Mouse (Mus musculus): ENCODE measurements around the gene Rdh8. TPM values are rescaled to one million over a fixed set of nuclear protein-coding genes. Genes with fewer than 3 reads are reported as not detected.

Gene Rdh8
- polyA plus RNA-seq, 1 experiment from 2014 or later = not detected

DNA sequence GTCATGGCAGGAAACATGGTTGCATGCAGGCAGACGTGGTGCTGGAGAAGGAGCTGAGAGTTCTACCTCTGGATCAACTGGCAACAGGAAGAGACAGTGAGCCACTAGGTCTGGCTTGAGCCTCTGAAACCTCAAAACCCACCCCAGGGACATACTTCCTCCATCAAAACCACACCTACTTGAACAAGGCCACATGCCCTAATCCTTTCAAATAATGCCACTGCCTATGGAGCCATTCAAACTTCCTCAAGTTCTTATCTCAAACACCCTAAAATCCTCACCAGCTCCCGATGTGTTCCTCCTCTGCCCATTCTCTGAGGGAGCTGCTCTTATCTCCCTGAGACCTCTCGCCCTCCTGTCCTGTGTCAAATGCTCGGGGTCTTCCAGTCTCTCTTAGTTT, 23.9 kb downstream of the Rdh8 start:
- no peak overlapping the region for H3K9ac ChIP-seq
- H3K9me3 ChIP-seq = no peaks in the 10 kb centered on the region
- no peaks in the 10 kb centered on the region for H3K4me1 ChIP-seq
- no peak overlapping the region for H3K4me2 ChIP-seq
- H3K27me3 ChIP-seq = no peaks in the 10 kb centered on the region
- ATAC-seq (ENCODE audit: low FRiP score) = no peak
- no peak overlapping the region for H3K27ac ChIP-seq
- H3K4me3 ChIP-seq (replicated peaks) = no peak overlapping the region
- no peaks in the 10 kb centered on the region for H3K36me3 ChIP-seq (replicated peaks)
- 79% methylated on average over 4 of the region's 4 CpGs for WGBS

GRCm38 (mm10) chr9:20842670-20843069, 24.4 kb downstream of the Rdh8 start:
- H3K4me2 ChIP-seq = no peak overlapping the region
- 35% methylated on average over 2 of the region's 2 CpGs for WGBS
- no peaks in the 10 kb centered on the region for H3K36me3 ChIP-seq (replicated peaks)
- no peaks in the 10 kb centered on the region for H3K27me3 ChIP-seq
- H3K4me3 ChIP-seq (replicated peaks) = no peak overlapping the region
- H3K9ac ChIP-seq = no peak overlapping the region
- H3K4me1 ChIP-seq = no peaks in the 10 kb centered on the region
- no peaks in the 10 kb centered on the region for H3K9me3 ChIP-seq
- no peak overlapping the region for H3K27ac ChIP-seq
- ATAC-seq (ENCODE audit: low FRiP score) = no peak

DNA sequence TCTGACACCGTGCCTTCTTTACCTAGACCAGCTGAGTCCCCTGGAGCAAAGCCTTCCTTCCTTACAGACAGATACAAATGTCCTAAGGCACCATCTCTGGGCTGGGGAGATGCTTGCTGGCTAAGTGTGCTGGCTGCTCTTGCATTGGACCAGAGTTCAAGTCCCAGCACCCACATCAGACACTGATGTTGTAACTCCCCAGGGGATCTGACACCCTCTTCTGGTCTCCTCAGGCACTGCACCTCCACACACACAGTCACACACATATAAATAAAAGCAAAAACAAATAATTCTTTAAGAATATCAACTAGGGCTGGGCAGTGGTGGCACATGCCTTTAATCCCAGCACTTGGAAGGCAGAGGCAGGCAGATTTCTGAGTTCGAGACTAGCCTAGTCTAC, 31.9 kb downstream of the Rdh8 start:
- no peak for ATAC-seq (ENCODE audit: low FRiP score)
- H3K27me3 ChIP-seq = peaks cover 3% of the 10 kb centered on the region; the same call in 1 of the 2 replicates
- H3K4me2 ChIP-seq = no peak overlapping the region
- H3K9me3 ChIP-seq = no peaks in the 10 kb centered on the region
- no peaks in the 10 kb centered on the region for H3K4me1 ChIP-seq
- H3K27ac ChIP-seq = no peak overlapping the region
- no peak overlapping the region for H3K9ac ChIP-seq
- no peaks in the 10 kb centered on the region for H3K36me3 ChIP-seq (replicated peaks)
- 91% methylated on average over 2 of the region's 2 CpGs for WGBS
- no peak overlapping the region for H3K4me3 ChIP-seq (replicated peaks)

DNA sequence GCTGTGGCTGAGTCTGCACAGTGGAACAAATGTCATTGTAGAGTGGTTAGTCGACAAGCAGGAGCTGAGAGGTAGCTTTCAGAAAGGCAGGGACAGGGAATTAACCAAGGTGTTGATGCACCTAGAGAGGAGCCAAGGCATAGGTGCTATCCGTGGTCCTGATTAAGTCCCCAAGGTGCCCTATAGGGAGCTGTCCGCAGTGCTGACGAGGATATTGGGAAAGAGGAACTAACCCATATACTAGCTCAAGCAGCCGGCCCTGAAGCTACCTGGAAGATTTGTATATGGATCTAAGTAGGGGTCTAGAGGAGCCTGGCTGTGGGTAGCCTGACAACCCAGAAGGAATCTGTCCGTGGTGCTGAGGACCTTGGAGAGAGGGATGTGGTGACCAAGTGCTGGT, 38.8 kb downstream of the Rdh8 start:
- no peaks in the 10 kb centered on the region for H3K4me1 ChIP-seq
- H3K4me2 ChIP-seq = no peak overlapping the region
- H3K9me3 ChIP-seq = no peaks in the 10 kb centered on the region
- no peak overlapping the region for H3K4me3 ChIP-seq (replicated peaks)
- no peaks in the 10 kb centered on the region for H3K36me3 ChIP-seq (replicated peaks)
- no peak for ATAC-seq (ENCODE audit: low FRiP score)
- H3K9ac ChIP-seq = no peak overlapping the region
- H3K27me3 ChIP-seq = peaks cover 18% of the 10 kb centered on the region; the same call in 1 of the 2 replicates
- 14% methylated on average over 6 of the region's 6 CpGs for WGBS
- no peak overlapping the region for H3K27ac ChIP-seq

DNA sequence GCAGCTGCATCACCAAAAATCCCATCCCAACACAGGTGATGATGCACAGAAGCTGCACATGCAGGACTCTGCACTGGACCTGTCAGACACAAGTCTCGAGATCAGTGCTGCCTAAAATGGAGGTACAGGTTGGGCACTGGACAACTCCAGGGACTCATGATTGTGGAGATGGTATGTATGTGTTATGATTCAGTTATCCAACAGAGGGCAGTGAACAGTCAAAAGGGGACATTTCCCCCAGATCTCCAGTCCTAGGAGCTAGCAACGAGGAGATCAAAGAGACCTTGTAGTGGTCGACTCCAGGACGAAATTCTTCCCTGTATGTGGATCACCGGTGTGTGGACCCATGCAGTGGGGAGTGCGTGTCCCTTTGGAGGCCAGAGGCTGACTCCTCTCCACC, 41.6 kb downstream of the Rdh8 start:
- H3K9ac ChIP-seq = no peak overlapping the region
- H3K9me3 ChIP-seq = no peaks in the 10 kb centered on the region
- no peak for ATAC-seq (ENCODE audit: low FRiP score)
- H3K4me3 ChIP-seq (replicated peaks) = no peak overlapping the region
- H3K4me1 ChIP-seq = no peaks in the 10 kb centered on the region
- H3K36me3 ChIP-seq (replicated peaks) = no peaks in the 10 kb centered on the region
- H3K4me2 ChIP-seq = no peak overlapping the region
- H3K27me3 ChIP-seq = peaks cover 23% of the 10 kb centered on the region; the same call in 1 of the 2 replicates
- 60% methylated on average over 6 of the region's 6 CpGs for WGBS
- H3K27ac ChIP-seq = no peak overlapping the region

DNA sequence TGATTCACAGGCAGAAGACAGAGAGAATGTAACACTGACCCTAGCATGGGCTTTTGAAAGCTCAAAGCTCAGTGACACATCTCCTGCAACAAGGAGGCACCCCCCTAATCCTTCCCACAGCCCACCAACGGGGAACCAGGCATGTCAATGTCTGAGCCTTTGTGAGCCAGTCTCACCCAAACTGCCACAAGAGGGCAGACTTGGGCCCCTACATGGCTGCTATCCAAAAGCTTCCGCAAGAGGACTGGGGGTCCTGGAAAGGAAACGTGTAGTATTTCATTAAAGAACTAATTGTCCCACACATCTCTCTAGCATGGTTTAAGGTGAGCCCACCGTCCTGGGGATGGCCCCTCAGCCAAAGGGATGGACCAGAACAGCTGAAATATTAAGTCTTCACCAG, 43.5 kb downstream of the Rdh8 start:
- no peak overlapping the region for H3K27ac ChIP-seq
- no peaks in the 10 kb centered on the region for H3K36me3 ChIP-seq (replicated peaks)
- H3K9me3 ChIP-seq = no peaks in the 10 kb centered on the region
- H3K4me2 ChIP-seq = no peak overlapping the region
- WGBS = 8% methylated on average over 4 of the region's 4 CpGs
- H3K4me1 ChIP-seq = no peaks in the 10 kb centered on the region
- no peak overlapping the region for H3K9ac ChIP-seq
- H3K4me3 ChIP-seq (replicated peaks) = no peak overlapping the region
- ATAC-seq (ENCODE audit: low FRiP score) = no peak
- H3K27me3 ChIP-seq = peaks cover 38% of the 10 kb centered on the region

- Histone ChIP-seq H3K4me2 (no peak overlapping the region), H3K36me3 (replicated peaks) (no peaks in the 10 kb centered on the region), H3K9me3 (no peaks in the 10 kb centered on the region), H3K27ac (no peak overlapping the region), H3K27me3 (peaks cover 42% of the 10 kb centered on the region), H3K9ac (no peak overlapping the region), H3K4me1 (no peaks in the 10 kb centered on the region), H3K4me3 (replicated peaks) (no peak overlapping the region)
- no peak for ATAC-seq (ENCODE audit: low FRiP score)
- WGBS = 59% methylated on average over 4 of the region's 4 CpGs
Measured at GRCm38 (mm10) chr9:20862225-20862624, 43.9 kb downstream of the Rdh8 start.

GRCm38 (mm10) chr9:20866879-20867278, 48.6 kb downstream of the Rdh8 start:
- no peak for ATAC-seq (ENCODE audit: low FRiP score)
- Histone ChIP-seq H3K9me3 (no peaks in the 10 kb centered on the region), H3K27ac (no peak overlapping the region), H3K4me2 (no peak overlapping the region), H3K36me3 (replicated peaks) (no peaks in the 10 kb centered on the region), H3K27me3 (peaks cover 70% of the 10 kb centered on the region), H3K4me3 (replicated peaks) (no peak overlapping the region), H3K9ac (no peak overlapping the region), H3K4me1 (0 out of 2 replicates have a peak, but pooled peaks cover 8% of the 10 kb centered on the region)
- WGBS = 68% methylated on average over 3 of the region's 3 CpGs

DNA sequence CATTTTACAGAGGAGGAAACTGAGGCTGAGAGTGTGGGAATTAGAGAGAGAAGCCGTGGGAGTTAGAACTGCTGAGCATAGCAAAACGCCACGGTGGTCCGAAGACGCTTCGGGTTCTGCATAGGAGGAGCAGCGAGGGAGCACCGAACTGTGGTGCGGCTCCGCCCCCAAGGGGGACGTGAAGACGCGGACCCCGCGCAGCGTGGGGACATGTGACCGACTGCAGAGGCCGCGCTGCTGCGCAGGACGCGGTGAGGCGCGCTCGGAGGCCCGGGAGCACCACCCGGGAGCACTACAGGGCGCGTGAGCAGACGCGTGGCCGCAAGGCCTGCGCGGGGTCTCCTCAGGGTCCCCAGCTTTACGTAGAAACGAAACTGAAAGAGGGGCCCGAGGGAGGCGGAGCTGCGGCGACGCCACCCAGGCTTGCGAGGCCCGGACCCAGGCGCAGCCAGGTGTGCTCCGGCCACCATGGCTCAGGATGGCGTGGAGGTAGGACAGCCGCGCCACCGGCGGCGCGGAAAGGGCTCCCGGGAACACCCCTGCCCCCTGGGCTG, 50.2 kb downstream of the Rdh8 start, which contains the start of gene A230050P20Rik:
TSS of gene A230050P20Rik (plus strand) at position 195 of the 554 bp plus-strand sequence.
- Histone ChIP-seq H3K27me3 (peaks cover 72% of the 10 kb centered on the region), H3K9ac (no peak within 1 kb of the TSS)

DNA sequence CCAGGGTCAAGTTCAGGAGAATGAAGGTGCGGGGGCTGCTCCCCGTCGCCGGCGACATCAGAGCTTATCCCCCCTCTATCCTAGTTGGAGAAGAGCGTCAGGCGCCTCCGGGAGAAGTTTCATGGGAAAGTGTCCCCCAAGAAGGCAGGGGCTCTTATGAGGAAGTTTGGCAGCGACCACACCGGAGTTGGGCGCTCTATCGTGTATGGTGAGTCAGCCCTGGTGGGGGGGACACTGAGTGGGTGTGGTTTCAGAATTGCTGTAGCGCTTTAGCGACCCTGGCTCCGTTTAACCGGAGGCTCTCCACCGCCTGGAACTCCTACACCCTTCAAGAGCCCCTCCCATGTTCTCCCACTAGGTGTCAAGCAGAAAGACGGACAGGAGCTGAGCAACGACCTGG, 50.9 kb downstream of the Rdh8 start:
- no peak for ATAC-seq (ENCODE audit: low FRiP score)
- no peak overlapping the region for H3K27ac ChIP-seq
- peaks cover 72% of the 10 kb centered on the region for H3K27me3 ChIP-seq
- peak overlapping the region; percentile 28 for H3K4me3 ChIP-seq (replicated peaks)
- H3K36me3 ChIP-seq (replicated peaks) = no peaks in the 10 kb centered on the region
- no peaks in the 10 kb centered on the region for H3K9me3 ChIP-seq
- peak overlapping the region; percentile 35 for H3K4me2 ChIP-seq
- H3K4me1 ChIP-seq = 0 out of 2 replicates have a peak, but pooled peaks cover 8% of the 10 kb centered on the region
- 10% methylated on average over 19 of the region's 19 CpGs for WGBS
- no peak overlapping the region for H3K9ac ChIP-seq

More for the DNA sequence above, 50.2 kb downstream of the Rdh8 start, which contains the start of gene A230050P20Rik:
- no peaks in the 10 kb centered on the region for H3K36me3 ChIP-seq (replicated peaks)
- peak within 1 kb of the TSS; percentile 28 for H3K4me3 ChIP-seq (replicated peaks)
- H3K27ac ChIP-seq = no peak within 1 kb of the TSS
- no peaks in the 10 kb centered on the region for H3K9me3 ChIP-seq
- WGBS = 9% methylated on average over 53 of the region's 53 CpGs
- H3K4me1 ChIP-seq = 0 out of 2 replicates have a peak, but pooled peaks cover 8% of the 10 kb centered on the region
- peak within 1 kb of the TSS; percentile 35 for H3K4me2 ChIP-seq
- no peak for ATAC-seq (ENCODE audit: low FRiP score)

DNA sequence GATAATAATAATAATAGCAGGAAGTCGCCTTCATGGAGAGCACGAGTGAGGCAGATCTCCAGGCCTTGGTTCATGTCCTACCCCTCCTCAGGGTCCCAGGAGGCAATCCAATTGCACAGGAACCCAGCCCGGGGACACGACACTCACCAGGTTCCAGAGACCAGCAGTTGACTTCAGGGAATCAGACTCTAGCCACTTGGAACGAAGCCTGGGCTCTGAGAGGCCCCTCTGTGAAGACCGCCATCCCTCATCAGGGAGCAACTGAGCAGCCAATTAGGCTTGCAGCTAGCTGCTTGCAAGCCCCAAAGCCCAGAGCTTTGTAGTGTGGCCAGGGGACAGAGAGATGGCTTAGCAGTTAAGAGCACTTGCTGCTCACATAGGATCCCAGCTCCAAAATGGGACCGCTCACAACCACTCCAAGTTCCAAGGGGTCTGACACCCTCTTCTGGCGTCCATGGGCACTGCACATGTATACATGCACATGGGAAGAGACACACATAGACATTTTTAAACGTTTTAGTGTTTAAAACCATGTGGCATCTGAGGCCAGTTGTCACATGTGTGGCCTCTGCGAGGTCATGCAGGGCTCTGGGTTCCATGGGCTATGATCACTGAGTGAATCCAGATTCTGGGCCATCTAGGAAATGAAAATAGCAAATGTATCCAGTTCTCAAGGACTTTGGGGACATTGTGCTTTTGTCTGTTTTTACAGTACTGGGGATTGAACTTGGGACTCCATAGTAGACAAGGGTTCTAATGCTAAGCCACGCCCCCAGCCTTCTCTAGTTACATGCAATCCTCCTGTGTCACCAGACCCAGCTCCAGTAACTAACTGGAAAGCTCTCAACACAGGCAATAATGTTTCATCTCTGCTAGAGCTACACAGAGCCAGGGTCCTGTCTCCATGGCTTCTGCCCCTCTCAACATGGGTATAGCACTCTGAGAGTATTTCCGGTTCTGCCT, 52.2 kb downstream of the Rdh8 start:
- H3K4me1 ChIP-seq = 0 out of 2 replicates have a peak, but pooled peaks cover 8% of the 10 kb centered on the region
- H3K9me3 ChIP-seq = no peaks in the 10 kb centered on the region
- H3K4me3 ChIP-seq (replicated peaks) = no peak overlapping the region
- no peak for ATAC-seq (ENCODE audit: low FRiP score)
- H3K27me3 ChIP-seq = peaks cover 62% of the 10 kb centered on the region
- H3K27ac ChIP-seq = no peak overlapping the region
- H3K9ac ChIP-seq = no peak overlapping the region
- WGBS = 74% methylated on average over 12 of the region's 12 CpGs
- no peak overlapping the region for H3K4me2 ChIP-seq
- H3K36me3 ChIP-seq (replicated peaks) = no peaks in the 10 kb centered on the region

GRCm38 (mm10) chr9:20872991-20873390, 54.7 kb downstream of the Rdh8 start:
- Histone ChIP-seq H3K27me3 (peaks cover 40% of the 10 kb centered on the region), H3K4me3 (replicated peaks) (no peak overlapping the region), H3K27ac (no peak overlapping the region), H3K4me2 (no peak overlapping the region), H3K4me1 (peaks cover 13% of the 10 kb centered on the region; the same call in 1 of the 2 replicates), H3K36me3 (replicated peaks) (no peaks in the 10 kb centered on the region), H3K9me3 (no peaks in the 10 kb centered on the region), H3K9ac (no peak overlapping the region)
- ATAC-seq (ENCODE audit: low FRiP score) = no peak
- WGBS = 89% methylated on average over 10 of the region's 10 CpGs
